Mouse (Mus musculus) cerebellum, adult 9-11 months (tissue): ENCODE data around the gene Gm3776.
"Not testable (repeated sequence)": the region's sequence is repeated elsewhere in the genome, so short reads cannot be mapped to it uniquely, and the experiment has no call there.

Experiments used
- DNase-seq: peaks from one replicate; pipeline ENCODE4 v3.0.0; 2022

Gene Gm3776

DNA sequence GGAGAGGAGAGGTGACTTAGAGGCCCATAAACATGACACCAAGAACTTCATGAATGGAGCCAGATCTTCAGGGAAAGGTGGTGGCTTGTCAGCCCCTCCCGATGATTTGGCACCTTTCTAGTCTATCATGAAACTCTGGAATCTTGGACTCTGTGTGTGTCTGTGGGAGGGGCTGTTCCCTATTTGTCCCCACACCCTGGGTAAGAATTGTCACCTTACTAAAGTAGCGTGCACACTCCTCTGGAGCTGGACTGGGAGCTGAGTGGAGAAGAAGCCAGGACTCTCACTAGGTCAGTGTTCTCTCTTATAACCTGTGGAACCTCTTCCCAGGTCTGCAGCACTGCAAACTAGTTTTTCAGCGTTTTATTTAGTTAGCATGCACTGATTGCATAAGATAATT, at the start of gene Gm3776:
Gene Gm3776, plus strand, starts transcription at position 216 of the 400 bp plus-strand sequence.
- DNase-seq = not testable (repeated sequence)

DNA sequence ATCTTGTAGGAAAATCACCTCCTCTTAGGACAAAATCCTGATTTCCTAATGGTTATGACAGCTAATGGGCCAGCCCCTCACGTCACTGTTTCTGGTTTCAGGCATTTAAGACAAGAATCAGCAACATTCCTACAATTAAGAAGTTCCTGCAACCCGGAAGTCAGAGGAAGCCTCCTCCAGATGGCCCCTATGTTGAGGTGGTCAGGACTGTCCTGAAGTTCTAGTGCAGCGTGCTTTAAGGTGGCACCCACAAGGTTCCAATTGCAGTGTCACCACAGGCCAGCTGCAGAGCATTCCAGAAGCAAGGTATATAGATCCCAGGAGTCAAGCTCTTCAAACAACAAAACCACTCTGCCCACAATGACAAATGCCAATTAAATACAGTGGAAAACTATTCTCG, 48.0 kb upstream of the Gm3776 start:
- no peak for DNase-seq

DNA sequence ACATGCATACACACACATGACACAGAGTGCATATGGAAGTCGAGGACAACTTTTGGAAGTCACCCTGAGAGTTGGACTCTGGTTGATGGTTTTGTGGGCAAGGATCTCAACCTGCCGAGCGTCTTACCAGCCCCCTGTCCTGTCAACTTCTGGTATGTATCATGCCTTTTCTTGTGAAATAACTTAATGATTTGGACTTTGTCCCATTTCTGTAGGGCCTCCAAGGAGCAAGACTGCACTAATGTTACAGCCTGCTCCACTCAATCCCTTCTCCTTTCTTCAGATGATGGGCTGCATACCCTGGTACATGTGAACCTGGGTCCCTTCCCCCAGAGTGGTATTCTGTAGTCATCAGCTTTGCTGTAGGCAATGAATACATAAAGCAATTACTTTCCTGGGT, 46.9 kb upstream of the Gm3776 start:
- no peak for DNase-seq

DNA sequence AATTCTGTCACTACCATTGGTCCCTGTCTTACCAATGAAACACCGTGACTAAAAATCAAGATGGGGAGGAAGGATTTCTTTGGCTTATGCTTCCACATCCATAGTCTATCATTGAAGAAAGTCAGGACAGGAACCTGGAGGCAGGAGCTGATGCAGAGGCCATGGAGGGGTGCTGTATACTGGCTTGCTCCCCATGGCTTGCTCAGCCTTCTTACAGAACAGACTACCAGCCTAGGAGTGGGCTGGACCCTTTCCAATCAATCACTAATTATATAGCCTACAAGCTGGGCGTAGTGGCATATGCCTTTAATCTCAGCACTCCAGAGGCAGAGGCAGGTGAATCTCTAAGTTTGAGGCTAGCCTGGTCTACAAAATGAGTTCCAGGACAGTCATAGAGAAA, 46.1 kb upstream of the Gm3776 start:
- no peak for DNase-seq

DNA sequence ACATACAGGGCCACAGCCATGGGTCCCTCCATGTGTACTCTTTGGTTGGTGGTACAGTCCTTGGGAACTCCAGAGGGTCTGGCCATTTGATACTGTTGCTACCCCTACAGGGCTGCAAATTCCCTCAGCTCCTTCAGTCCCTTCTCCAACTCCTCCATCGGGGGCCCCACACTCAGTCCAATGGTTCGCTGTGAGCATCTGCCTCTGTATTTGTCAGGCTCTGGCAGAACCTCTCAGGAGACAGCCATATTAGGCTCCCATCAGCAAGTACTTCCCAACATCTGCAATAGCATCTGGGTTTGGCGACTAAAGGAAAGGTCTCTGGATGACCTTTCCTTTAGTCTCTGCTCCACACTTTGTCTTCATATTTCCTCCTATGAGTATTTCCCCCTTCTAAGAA, 45.4 kb upstream of the Gm3776 start:
- DNase-seq = no peak

DNA sequence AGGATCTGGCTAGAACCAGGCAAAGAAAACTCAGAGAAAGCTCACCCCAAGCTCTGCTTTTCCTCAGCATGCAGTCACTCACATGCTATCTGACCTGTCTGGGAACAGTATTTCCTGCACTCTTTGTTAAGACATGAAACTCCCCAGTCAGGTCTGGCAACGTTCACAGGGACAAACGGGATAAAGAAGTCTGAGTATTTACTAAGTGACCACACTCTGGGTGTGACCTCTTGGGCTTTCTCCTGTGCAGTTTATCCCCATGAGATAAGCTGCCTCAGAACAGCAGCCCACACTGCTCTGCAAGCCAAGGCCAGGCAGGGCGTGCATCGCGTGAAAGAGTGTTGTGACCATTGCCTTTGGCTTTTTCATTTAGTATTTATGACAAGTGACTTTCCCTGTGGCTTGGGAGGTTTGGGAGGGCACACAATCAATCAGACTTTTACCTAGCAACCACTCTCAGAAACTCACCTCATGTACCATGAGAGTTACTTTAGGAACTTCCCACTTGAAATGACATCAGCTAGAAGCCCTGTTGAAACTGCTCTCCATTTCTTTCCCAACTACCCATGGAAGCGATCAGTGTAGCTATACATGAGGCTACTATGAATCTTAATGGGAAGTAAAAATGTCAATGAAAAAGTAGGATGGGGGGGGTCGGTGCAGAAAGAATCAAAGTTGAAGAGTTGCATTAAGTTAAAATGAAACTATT, 44.4 kb upstream of the Gm3776 start:
- no peak for DNase-seq

DNA sequence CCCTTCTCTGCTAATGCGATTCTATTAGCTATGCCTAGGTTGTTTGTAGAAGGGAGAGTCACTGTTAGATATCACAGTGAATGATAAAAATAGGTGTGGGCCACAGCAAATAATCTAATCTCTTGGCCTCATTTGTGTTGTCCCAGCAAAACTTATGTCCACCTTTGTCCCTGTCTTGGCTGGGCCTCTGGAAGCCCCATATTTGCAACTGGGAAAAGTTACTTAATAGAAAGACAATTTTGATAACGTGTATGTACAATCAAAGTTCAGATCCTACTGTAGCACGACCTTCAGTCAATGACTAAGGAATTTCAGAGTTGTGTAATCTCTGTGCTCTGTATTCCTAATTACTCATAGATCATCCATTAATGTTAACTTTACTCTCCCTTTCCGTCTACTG, 39.9 kb upstream of the Gm3776 start:
- DNase-seq = no peak

DNA sequence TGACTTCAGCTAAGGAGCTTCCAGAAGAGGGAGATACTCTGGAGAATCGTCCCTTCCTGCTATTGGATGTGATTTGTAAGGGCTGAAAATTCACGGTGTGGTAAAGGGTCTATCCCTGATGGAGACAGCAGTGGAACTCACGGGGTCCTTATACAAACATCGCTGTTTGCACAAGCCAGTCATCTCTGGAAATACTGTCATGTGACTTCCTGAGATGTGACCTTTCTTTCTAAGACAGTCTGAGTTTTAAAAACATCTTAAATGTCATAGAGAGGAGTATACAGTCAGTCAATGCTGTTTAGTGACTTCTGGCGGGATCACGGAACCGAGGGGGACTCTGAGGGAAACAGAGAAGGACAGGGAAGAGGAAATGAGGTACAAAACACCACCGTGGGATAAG, 34.3 kb upstream of the Gm3776 start:
- DNase-seq = no peak

DNA sequence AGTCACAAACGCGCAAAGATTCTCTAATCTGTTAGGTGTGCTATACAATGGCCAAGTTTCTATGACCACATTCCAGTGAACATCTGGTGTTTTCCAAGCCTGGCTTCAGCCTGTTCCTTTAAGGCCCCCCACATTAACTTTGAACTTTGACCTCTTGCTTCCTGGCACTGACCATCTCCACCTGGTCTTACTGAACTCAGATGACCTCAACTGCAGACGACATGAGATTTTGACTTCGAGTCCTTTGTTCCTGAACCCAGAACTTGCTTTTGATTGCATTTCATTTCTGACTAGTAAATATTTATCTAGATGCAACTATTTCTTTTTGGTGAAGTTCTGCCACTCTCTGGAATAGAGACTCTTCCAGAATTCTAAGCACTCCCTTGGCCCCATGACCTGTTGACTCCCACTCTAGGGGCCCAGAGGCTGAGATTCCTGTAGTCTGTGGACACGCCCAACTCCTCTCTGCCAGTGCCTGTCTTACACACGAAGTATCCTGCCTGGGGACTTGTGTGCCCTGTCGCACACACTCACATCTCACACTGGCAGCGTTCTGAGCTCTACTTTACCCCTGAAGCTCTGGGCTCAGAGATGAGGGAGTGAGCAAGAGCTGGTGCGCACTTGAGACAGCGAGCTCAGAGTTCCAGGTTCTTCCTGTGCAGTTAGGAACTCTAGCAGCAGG, 33.6 kb upstream of the Gm3776 start:
- DNase-seq = no peak

DNA sequence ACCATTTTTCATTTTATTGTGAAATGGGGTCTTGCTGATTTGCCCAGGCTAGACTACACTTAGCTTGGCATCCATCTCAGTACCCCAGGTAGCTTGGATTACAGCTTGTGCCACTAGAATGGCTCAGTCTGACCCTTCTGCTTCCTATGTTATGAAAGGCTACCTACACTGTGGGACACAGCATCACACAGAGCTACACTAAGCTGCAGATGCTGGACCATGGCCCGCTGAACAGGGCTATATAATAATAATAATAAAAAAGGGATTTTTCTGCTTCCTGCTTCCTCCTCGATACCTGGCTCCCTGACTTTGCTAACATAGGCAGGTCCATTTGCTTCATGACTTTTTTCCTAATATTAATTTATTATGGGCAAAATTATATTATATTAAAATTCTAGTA, 32.5 kb upstream of the Gm3776 start:
- DNase-seq = no peak

DNA sequence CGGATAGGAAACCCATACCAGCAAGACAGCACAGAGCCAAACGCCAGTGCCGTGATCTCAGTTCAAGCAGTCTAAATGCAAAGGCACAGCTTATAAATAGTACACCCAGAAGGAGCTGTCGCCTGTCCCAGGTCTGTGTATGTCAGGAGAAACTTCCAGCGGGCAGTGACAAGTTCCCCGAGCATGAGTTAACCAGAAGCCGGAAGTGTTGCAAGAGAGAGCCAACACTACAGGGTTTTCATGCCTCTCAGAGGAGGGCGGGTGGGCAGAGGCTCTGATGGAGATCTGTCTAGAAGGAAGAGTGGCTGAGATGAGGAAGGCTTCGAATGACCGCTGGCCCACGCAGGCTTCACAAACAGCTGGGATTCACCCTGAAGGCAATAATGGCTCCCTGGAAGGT, 31.6 kb upstream of the Gm3776 start:
- DNase-seq = no peak

DNA sequence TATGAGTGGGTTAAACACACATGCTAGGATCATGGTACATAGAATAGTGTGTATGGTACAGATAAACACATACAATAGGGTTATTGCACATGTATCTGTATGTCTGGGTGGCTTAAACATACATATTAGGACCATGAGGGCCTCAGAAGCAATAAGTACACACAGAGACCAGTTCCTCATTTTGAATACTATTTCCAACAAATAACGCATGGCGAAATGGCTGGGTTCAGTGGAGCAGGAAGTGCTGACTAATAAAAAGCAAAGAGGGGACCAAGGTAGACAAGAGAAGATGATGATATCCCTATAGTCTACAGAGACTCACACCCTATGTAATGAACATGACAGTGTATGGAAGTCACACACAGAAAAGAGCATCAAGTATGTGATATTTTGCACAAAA, 28.8 kb upstream of the Gm3776 start:
- no peak for DNase-seq

DNA sequence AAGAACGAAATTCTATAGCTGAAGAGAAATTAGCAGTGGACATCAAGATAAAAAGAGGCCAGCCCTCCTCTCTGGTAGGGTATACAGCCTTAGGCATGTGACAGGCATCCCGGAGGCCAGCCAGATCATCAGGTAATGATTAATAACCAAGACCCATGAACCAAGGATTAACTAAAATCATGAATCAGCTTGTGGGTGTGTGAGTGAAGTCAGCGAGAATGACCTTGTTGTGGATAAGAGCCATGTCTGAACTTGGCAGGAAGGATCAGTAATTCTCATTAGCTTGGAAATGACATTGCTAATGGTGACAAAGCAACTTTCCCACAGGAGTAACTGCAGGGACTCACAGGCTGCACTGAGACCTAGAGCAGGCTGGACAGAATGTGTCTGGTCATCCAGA, 27.3 kb upstream of the Gm3776 start:
- not testable (repeated sequence) for DNase-seq

DNA sequence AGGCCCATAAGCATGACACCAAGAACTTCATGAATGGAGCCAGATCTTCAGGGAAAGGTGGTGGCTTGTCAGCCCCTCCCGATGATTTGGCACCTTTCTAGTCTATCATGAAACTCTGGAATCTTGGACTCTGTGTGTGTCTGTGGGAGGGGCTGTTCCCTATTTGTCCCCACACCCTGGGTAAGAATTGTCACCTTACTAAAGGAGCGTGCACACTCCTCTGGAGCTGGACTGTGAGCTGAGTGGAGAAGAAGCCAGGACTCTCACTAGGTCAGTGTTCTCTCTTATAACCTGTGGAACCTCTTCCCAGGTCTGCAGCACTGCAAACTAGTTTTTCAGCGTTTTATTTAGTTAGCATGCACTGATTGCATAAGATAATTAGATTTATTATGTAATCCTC, 26.5 kb upstream of the Gm3776 start, which contains the start of gene Gsta1:
Gene Gsta1, plus strand, starts transcription at position 196 of the 400 bp plus-strand sequence.
- not testable (repeated sequence) for DNase-seq

DNA sequence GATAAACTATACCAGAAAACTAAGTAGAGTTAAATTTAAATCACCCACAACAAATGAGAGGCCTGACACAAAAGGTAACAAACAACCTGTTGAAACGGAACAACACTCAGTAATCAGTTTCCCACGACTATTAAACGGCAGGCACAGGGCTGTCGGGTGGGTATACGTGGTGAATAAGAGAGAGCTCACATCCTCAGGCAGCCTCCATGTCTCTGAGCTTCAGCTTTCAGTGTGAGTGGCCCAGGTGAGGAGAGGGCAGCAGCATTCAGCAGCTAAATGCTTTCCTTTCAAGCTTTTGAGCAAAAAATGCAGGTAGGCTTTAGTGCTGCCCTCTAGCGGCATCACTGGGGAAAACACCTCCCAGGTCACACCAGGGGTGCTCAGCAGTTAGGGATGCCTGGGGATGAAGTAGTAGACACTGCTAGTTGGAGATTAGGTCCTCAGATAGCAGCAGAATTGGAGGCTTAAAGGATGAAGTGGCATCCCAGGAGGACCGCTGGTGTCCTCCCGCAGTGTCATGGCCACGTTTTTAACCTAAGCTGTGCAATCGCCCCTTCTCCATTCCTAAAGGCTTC, 23.7 kb upstream of the Gm3776 start:
- not testable (repeated sequence) for DNase-seq

DNA sequence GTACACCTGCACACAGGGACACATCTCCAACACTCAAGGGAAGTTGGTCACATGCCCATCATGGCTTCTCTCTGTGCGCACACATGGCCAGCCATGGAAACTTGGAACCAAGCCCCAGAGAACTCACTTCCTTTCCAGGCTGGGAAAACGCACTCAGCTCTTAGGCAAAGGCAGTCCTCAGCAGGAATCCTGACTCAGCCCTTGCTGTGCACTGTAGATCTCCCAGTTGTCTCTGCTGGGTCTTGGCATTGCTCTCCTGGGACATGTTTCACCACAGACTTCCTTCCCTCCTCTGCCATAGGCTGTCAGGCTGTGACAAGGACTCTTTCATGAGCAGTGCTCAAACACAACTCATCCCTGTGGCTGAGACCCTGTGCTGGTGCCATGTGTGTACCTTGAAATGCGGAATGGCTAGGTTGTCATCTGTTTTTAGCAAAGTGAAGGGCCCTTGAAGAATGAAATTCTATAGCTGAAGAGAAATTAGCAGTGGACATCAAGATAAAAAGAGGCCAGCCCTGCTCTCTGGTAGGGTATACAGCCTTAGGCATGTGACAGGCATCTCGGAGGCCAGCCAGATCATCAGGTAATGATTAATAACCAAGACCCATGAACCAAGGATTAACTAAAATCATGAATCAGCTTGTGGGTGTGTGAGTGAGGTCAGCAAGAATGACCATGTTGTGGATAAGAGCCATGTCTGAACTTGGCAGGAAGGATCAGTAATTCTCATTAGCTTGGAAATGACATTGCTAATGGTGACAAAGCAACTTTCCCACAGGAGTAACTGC, 1.1 kb upstream of the Gm3776 start:
- DNase-seq = not testable (repeated sequence)

DNA sequence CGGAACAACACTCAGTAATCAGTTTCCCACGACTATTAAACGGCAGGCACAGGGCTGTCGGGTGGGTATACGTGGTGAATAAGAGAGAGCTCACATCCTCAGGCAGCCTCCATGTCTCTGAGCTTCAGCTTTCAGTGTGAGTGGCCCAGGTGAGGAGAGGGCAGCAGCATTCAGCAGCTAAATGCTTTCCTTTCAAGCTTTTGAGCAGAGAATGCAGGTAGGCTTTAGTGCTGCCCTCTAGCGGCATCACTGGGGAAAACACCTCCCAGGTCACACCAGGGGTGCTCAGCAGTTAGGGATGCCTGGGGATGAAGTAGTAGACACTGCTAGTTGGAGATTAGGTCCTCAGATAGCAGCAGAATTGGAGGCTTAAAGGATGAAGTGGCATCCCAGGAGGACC, 2.8 kb downstream of the Gm3776 start:
- peak; percentile 23 for DNase-seq

DNA sequence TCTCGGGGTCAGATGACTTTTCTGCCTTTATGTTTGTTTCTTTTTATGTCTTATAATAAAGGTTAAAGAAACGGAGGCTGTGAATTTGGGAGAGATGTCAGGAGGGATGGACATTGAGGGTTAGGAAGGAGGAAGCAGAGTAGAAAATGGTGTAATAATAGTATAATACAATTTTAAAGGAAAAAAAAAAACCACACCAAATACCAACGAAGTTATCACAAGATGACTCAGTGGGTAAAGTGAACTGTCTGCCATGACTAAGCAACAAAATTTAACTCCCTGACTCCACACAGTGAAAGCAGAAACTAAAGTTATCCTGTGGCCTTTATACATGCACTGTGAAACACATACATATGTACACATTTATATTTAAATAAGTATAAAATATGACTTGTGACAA, 14.0 kb downstream of the Gm3776 start:
- not testable (repeated sequence) for DNase-seq

DNA sequence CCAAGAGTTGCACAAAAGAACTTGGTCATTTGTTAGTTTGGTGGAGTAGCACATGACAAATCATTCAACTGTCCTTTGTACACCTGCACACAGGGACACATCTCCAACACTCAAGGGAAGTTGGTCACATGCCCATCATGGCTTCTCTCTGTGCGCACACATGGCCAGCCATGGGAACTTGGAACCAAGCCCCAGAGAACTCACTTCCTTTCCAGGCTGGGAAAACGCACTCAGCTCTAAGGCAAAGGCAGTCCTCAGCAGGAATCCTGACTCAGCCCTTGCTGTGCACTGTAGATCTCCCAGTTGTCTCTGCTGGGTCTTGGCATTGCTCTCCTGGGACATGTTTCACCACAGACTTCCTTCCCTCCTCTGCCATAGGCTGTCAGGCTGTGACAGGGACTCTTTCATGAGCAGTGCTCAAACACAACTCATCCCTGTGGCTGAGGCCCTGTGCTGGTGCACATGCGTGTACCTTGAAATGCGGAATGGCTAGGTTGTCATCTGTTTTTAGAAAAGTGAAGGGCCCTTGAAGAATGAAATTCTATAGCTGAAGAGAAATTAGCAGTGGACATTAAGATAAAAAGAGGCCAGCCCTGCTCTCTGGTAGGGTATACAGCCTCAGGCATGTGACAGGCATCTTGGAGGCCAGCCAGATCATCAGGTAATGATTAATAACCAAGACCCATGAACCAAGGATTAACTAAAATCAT, 25.2 kb downstream of the Gm3776 start:
- DNase-seq = not testable (repeated sequence)

DNA sequence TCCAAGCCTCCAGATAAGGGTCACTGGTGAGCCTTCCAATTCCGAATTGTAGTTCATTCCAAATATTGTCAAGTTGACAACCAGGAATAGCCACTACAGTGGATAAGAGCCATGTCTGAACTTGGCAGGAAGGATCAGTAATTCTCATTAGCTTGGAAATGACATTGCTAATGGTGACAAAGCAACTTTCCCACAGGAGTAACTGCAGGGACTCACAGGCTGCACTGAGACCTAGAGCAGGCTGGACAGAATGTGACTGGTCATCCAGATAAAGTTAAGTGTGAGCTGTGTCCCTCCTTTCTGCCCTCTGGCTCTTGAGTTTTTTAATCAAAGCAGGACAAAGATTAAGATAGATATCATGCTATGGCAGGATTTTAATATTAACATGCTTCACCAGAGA, 32.1 kb downstream of the Gm3776 start:
- DNase-seq = not testable (repeated sequence)

DNA sequence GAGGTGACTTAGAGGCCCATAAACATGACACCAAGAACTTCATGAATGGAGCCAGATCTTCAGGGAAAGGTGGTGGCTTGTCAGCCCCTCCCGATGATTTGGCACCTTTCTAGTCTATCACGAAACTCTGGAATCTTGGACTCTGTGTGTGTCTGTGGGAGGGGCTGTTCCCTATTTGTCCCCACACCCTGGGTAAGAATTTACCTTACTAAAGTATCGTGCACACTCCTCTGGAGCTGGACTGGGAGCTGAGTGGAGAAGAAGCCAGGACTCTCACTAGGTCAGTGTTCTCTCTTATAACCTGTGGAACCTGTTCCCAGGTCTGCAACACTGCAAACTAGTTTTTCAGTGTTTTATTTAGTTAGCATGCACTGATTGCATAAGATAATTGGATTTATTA, 32.8 kb downstream of the Gm3776 start, which contains the start of gene Gm10639:
Gene Gm10639, plus strand, starts transcription at position 201 of the 400 bp plus-strand sequence.
- DNase-seq = not testable (repeated sequence)

DNA sequence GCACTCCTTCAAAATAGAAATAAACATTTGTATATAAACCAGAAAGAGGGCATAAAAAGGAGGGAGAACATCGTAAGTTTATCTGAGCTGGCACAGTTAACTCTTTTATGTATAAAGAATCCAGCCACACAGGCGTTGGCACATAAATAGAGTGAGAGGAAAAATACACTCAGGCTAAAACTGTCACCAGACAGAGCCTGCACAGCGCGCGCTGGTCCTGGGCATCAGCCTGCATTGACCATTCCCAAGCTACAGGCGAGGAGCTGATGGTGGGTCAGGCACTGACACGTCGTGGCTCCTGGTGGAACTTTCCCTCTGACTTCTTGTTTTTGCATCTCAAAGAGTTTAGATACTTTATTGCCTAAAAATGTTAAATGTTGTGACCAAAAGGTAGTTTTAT, 35.5 kb downstream of the Gm3776 start:
- not testable (repeated sequence) for DNase-seq

DNA sequence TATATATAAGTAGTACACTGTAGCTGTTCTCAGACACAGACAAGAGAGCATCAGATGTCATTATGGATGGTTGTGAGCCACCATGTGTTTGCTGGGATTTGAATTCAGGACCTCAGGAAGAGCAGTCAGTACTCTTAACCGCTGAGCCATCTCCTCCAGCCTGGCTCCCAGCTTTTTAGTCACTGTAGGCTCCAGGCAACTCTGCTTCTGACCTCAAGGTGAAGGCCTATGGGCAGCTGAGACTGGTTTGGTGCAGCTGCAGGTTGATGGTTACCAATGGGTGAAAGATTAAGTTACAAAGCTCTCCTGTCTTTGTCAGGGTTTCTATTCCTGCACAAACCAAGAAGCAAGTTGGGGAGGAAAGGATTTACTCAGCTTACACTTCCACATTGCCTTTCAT, 36.8 kb downstream of the Gm3776 start:
- not testable (repeated sequence) for DNase-seq
